Mouse (Mus musculus): ENCODE measurements around the gene Pcsk4.

The Pcsk4 gene

DNA sequence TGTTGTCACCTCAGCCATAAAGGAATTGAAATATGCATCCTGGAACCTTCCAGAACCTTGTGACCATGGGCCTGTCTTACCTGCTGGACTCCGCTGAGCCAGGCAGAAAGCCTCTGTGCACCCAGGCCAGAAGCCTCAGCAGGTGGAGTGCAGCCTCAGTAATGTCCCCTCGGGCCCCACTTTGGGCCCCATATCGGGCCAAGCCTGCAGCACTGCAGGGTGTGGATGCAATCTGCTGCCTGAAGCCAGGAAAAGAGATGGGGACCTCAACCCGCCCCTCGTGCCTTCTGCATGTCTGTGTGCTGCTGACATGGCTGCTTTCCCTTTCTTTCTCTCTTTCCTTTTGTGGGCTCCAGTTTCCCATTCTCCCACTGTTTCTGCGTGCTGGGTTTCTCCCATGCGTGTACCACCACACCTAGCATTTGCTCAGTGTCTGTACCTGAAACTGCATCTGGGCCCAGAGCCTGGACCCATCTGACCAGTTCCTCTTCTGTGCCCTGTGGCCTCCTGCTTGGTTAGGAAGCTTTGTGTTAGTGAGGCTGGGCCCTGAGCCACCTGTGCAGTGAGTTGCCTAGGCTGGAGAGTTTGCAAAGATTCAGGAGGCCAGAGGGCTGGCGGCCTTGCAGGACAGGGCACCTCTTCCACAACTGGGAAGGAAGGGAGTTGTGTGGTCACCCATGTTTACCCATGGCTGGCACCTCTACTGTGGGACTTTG is 57.3 kb downstream of the Pcsk4 start:
- no peak for DNase-seq (ENCODE audit: low read depth, low spot score)

Data from CD4-positive, CD25-positive, alpha-beta regulatory T cell, adult 2 months (primary cell).